ENCODE assay signal across 10 mouse cellular contexts in genomic region chr10:75561071-75561654, GRCm38 (mm10). TPM values are rescaled to one million over a fixed set of nuclear protein-coding genes. Genes with fewer than 3 reads are reported as not detected.
DNase-seq lines count a peak whose midpoint lies in the region; ATAC-seq and TF ChIP-seq lines count a peak whose summit lies in the region.
"Had no signal": no experiment of that assay in that cellular context is flagged by ENCODE, and none has a peak within 500 bp of the region (broad histone marks: within the 10 kb centered on the region; RNA-seq: fewer than 3 reads in every experiment).

Gene Ggt1 (plus strand): TSS chr10:75561604.

- intact Hi-C loops in heart, postnatal 25 days (cut with DNase I) = no loop called here

- H3K9me3 ChIP-seq in heart, postnatal 0 days (replicated peaks; ENCODE audit: control insufficient read depth, low read length) = no peaks in the 10 kb centered on the region
- no peaks in the 10 kb centered on the region for H3K9me3 ChIP-seq in hindbrain, embryonic 12.5 days (replicated peaks)
- H3K9me3 ChIP-seq in midbrain, embryonic 13.5 days = no peaks in the 10 kb centered on the region

- TF ChIP-seq EP300 in heart, postnatal 0 days (IDR thresholded peaks at IDR 0.05; ENCODE audit: low read depth) = no peak

- no peaks in the 10 kb centered on the region for H3K36me3 ChIP-seq in heart, postnatal 0 days (replicated peaks; ENCODE audit: control insufficient read depth, insufficient read depth, low read length)
- no peaks in the 10 kb centered on the region for H3K36me3 ChIP-seq in hindbrain, embryonic 12.5 days
- peaks cover 9% of the 10 kb centered on the region for H3K36me3 ChIP-seq in midbrain, embryonic 13.5 days

- H3K27me3 ChIP-seq in heart, postnatal 0 days (ENCODE audit: control insufficient read depth, insufficient read depth, low read length) = peaks cover 23% of the 10 kb centered on the region
- peaks cover 24% of the 10 kb centered on the region for H3K27me3 ChIP-seq in hindbrain, embryonic 12.5 days
- peaks cover 19% of the 10 kb centered on the region for H3K27me3 ChIP-seq in midbrain, embryonic 13.5 days

- no peak for TF ChIP-seq CTCF in heart, postnatal 0 days (IDR thresholded peaks at IDR 0.05; ENCODE audit: low read depth)

- no peak for DNase-seq in heart, postnatal 0 days (ENCODE audit: low spot score)
- DNase-seq in heart, postnatal 25 days (ENCODE audit: low spot score) = no peak
- DNase-seq in cerebellum, postnatal 25 days = peak; percentile 54 to 55
- no peak for DNase-seq in layer of hippocampus, postnatal 10 days (ENCODE audit: low spot score in 2 of 2)
- DNase-seq in layer of hippocampus, postnatal 36 days = no peak
- DNase-seq in gastrocnemius, adult 18-20 months (ENCODE audit: low spot score) = no peak
- DNase-seq: thymus, postnatal 14 days had no signal

- no peak for ATAC-seq in heart, postnatal 0 days (ENCODE audit: insufficient read depth, low read depth)
- ATAC-seq in hindbrain, embryonic 12.5 days (ENCODE audit: low FRiP score) = no peak
- ATAC-seq in midbrain, embryonic 13.5 days = no peak

- no peak within 1 kb of the TSS for H3K27ac ChIP-seq in heart, postnatal 0 days (ENCODE audit: low read depth)
- H3K27ac ChIP-seq in hindbrain, embryonic 12.5 days = peak within 1 kb of the TSS; percentile 92
- peak within 1 kb of the TSS; percentile 93 for H3K27ac ChIP-seq in midbrain, embryonic 13.5 days
- H3K27ac ChIP-seq: macrophage had no signal

- WGBS in heart, postnatal 0 days = 64% methylated on average over 10 of the region's 10 CpGs
- WGBS in hindbrain, embryonic 12.5 days = 52% methylated on average over 10 of the region's 10 CpGs
- 45% methylated on average over 10 of the region's 10 CpGs for WGBS in midbrain, embryonic 13.5 days

- peaks cover 21% of the 10 kb centered on the region for H3K4me1 ChIP-seq in heart, postnatal 0 days (ENCODE audit: control insufficient read depth, insufficient read depth)
- peaks cover 45% of the 10 kb centered on the region for H3K4me1 ChIP-seq in hindbrain, embryonic 12.5 days
- H3K4me1 ChIP-seq in midbrain, embryonic 13.5 days (replicated peaks) = peaks cover 37% of the 10 kb centered on the region

- H3K4me3 ChIP-seq in heart, postnatal 0 days (ENCODE audit: low read depth, low read length) = peak within 1 kb of the TSS; percentile 60
- H3K4me3 ChIP-seq in hindbrain, embryonic 12.5 days = peak within 1 kb of the TSS; percentile 63
- H3K4me3 ChIP-seq in midbrain, embryonic 13.5 days (replicated peaks) = peak within 1 kb of the TSS; percentile 70

- H3K9ac ChIP-seq in heart, postnatal 0 days (replicated peaks; ENCODE audit: low read depth, low read length) = peak within 1 kb of the TSS; percentile 56; the same call in 1 of the 2 replicates
- peak within 1 kb of the TSS; percentile 91 for H3K9ac ChIP-seq in hindbrain, embryonic 12.5 days
- peak within 1 kb of the TSS; percentile 86 for H3K9ac ChIP-seq in midbrain, embryonic 13.5 days (replicated peaks)

- peak within 1 kb of the TSS; percentile 99 for H3K4me2 ChIP-seq in heart, postnatal 0 days (ENCODE audit: low read depth, low read length)
- H3K4me2 ChIP-seq in hindbrain, embryonic 12.5 days (replicated peaks) = peak within 1 kb of the TSS; percentile 95
- peak within 1 kb of the TSS; percentile 89 for H3K4me2 ChIP-seq in midbrain, embryonic 13.5 days (replicated peaks)

RNA-seq across cellular contexts. Expression of gene Ggt1, which starts in this region (rescaled TPM):
- total RNA-seq in heart, postnatal 0 days (2014; rRNA removed; ENCODE audit: low replicate concordance) = 0.81 TPM in 1 of 2 replicates, not detected in the other
- polyA plus RNA-seq in heart, postnatal 0 days (2015; fragmentation: Nextera tagmentation; extraction: Ambion mirVana) = 0.29 and 0.37 TPM in 2 replicates
- not detected for total RNA-seq in heart, postnatal 25 days (2021)
- 1.1 and 2.0 TPM in 2 replicates for polyA plus RNA-seq in hindbrain, embryonic 12.5 days (2016; fragmentation: Nextera tagmentation; extraction: Ambion mirVana)
- polyA plus RNA-seq in midbrain, embryonic 13.5 days (2015; fragmentation: Nextera tagmentation; extraction: Ambion mirVana) = 0.76 and 0.94 TPM in 2 replicates
- 1 to 10 TPM; 2.7 to 3.7 TPM for total RNA-seq in layer of hippocampus, postnatal 10 days (2021)
- 1 to 10 TPM; 2.7 to 3.6 TPM for total RNA-seq in layer of hippocampus, postnatal 36 days (2021)
- under 1 TPM in 1 of 2 experiments, not detected in 1; 0.78 TPM for total RNA-seq in gastrocnemius, adult 18-20 months (2021)
- polyA plus RNA-seq: macrophage had no signal

Comparison
In these comparisons a context has a peak if more than half of its experiments do, and no peak if none do; other contexts are left out.
1. DNase-seq: peak in cerebellum, postnatal 25 days (2 of 2); none in heart, postnatal 0 days (single experiment), heart, postnatal 25 days (single experiment), layer of hippocampus, postnatal 10 days (0 of 2), layer of hippocampus, postnatal 36 days (0 of 2) and gastrocnemius, adult 18-20 months (single experiment).
2. Peak in every context shown above with its lines, with median percentiles within 50 percentile points of each other: H3K4me2 ChIP-seq, H3K4me3 ChIP-seq and H3K9ac ChIP-seq.